Mouse (Mus musculus) midbrain, embryonic 14.5 days (tissue): ENCODE data around the gene Nrbp1. TPM values are rescaled to one million over a fixed set of nuclear protein-coding genes. Genes with fewer than 3 reads are reported as not detected.

Experiments
- ATAC-seq: fragments of 200-750 bp; cut with Nextera tagmentation; 2 replicates; pipeline ENCODE4 v1.8.0; 2017; ENCODE audit warnings: moderate number of reproducible peaks, moderate library complexity; ENCODE audit not compliant: low FRiP score, low TSS enrichment
- DNase-seq: peaks from one replicate; pipeline ENCODE4 v3.0.0-alpha.2; 2015
- H3K27ac ChIP-seq: fragments of 300-500 bp; sonication (generic); replicated peaks from 2 replicates; pipeline ENCODE4 v1.5.1; 2014; ENCODE audit warnings: mild to moderate bottlenecking, low read depth, low read length, moderate library complexity
- H3K27me3 ChIP-seq: fragments of 300-500 bp; sonication (generic); 2 replicates; pipeline ENCODE4 v1.6.1; 2014; ENCODE audit warnings: low read length, control low read depth, mixed read lengths; ENCODE audit not compliant: control insufficient read depth, insufficient read depth
- H3K36me3 ChIP-seq: fragments of 300-500 bp; sonication (generic); 2 replicates; pipeline ENCODE4 v1.6.1; 2014; ENCODE audit warnings: low read length, control low read depth; ENCODE audit not compliant: control insufficient read depth, insufficient read depth
- H3K4me1 ChIP-seq: fragments of 300-500 bp; sonication (generic); 2 replicates; pipeline ENCODE4 v1.6.1; 2014; ENCODE audit warnings: mild to moderate bottlenecking, antibody characterized with exemption, low read length, control low read depth; ENCODE audit not compliant: control insufficient read depth, insufficient read depth
- H3K4me2 ChIP-seq: fragments of 300-500 bp; sonication (generic); 2 replicates; pipeline ENCODE4 v1.6.1; 2014; ENCODE audit warnings: mild to moderate bottlenecking, low read length, moderate library complexity
- H3K4me3 ChIP-seq: fragments of 300-500 bp; sonication (generic); replicated peaks from 2 replicates; pipeline ENCODE4 v1.5.1; 2014; ENCODE audit warnings: low read depth, low read length
- H3K9ac ChIP-seq: fragments of 300-500 bp; sonication (generic); replicated peaks from 2 replicates; pipeline ENCODE4 v1.6.1; 2014; ENCODE audit warnings: mild to moderate bottlenecking, low read length, moderate library complexity
- H3K9me3 ChIP-seq: fragments of 300-500 bp; sonication (generic); 2 replicates; pipeline ENCODE4 v1.6.1; 2016; ENCODE audit warnings: low read length, control low read depth, mixed read lengths; ENCODE audit not compliant: control insufficient read depth
- WGBS: fragments of 180-500 bp; shearing (Covaris S2); extraction: QIAGEN DNeasy Blood & Tissue Kit; methylation state at CpG from one replicate; pipeline ENCODE4 v1.1.7; 2014; 5-methylcytosine and 5-hydroxymethylcytosine counted together
- polyA plus RNA-seq: library from polyadenylated mRNA; unstranded; fragments of >200 nt; fragmentation: Nextera tagmentation; extraction: Ambion mirVana; gene quantifications from 2 replicates; pipeline ENCODE4 v1.2.1, GENCODE M21; 2014

Gene Nrbp1
- polyA plus RNA-seq, 1 experiment from 2014 or later, result 153 TPM

DNA sequence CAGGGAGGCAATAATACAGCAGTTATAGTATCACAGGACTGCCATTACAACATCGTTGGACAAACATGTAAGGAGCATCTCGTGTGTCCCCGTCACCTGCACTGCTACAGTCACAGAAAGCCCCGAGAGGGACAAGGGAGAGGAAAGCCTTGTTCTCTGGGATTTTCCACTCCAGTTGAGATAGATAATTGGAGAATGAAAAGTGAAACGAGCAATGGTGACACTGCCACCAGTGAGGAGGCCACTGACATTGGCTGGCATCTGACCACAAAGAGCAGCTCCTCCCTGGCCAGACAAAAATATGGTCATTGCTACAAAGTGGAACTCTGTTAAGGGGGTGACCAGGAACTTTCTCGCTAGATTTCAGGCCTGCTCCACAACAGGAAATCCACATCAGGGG is 27.0 kb downstream of the Nrbp1 start:
- Histone ChIP-seq H3K9me3 (no peaks in the 10 kb centered on the region), H3K36me3 (peaks cover 85% of the 10 kb centered on the region), H3K9ac (no peak overlapping the region), H3K27ac (no peak overlapping the region), H3K4me2 (no peak overlapping the region), H3K4me1 (no peaks in the 10 kb centered on the region), H3K4me3 (no peak overlapping the region), H3K27me3 (no peaks in the 10 kb centered on the region)
- no peak for ATAC-seq
- WGBS, result 56% methylated on average over 6 of the region's 6 CpGs
- DNase-seq, result no peak

DNA sequence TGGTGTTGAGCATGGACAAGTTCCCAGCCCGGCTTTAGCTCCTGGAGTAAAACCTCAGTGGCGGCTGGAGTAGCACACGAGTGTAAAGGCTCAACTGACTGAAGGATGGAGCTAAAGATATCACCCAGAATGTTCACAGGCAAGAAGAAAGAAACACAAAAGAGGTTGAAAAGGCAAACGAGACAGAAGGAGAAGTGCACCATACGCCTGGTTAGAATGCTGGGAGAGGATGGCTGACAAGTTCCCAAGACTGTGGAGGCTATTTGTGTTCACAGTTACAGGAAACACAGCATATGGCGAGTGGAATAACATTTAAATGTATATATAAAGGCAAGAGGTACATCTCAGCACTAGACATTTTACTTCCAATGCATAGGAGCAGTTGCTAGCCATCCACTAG is 32.4 kb downstream of the Nrbp1 start:
- DNase-seq (no peak), ATAC-seq (no peak)
- Histone ChIP-seq H3K9me3 (no peaks in the 10 kb centered on the region), H3K9ac (no peak overlapping the region), H3K27me3 (no peaks in the 10 kb centered on the region), H3K4me2 (no peak overlapping the region), H3K36me3 (peaks cover 63% of the 10 kb centered on the region), H3K27ac (no peak overlapping the region), H3K4me1 (no peaks in the 10 kb centered on the region), H3K4me3 (no peak overlapping the region)
- 93% methylated on average over 6 of the region's 6 CpGs for WGBS

DNA sequence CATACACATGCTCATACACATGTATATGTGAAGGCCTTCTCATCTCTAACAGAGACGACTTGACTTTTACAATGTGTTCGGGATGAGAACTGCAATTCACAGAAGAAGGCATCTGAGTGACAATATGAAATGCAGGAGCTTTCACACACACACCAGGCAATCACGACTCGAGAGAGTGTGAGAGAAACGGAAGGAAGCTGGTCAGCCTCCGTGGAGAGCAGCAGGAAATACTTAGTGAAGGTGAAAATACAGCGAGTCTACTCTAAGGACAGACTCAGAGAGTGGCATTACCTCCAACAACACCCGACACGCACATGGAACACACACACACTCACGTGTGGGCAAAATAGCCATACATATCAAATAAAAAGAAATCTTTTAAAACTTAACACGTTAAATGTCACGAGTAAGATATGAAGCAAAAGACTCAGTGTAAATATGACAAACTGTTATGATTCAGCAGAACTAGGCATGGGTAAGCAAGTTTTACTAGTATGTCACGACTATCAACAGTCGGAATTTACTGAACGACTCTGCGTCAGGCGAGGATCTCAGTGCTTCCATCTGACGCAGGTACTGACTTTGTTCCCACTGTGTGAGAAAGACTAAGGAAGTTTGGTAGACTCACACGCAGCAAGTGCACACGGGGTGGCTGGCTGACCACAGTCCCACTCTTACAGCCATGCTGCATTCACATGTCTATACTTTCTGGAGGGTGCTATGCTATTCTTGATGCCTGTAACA is 38.8 kb downstream of the Nrbp1 start:
- no peaks in the 10 kb centered on the region for H3K27me3 ChIP-seq
- H3K4me3 ChIP-seq, result no peak overlapping the region
- H3K9me3 ChIP-seq, result no peaks in the 10 kb centered on the region
- H3K4me2 ChIP-seq, result no peak overlapping the region
- DNase-seq (no peak), ATAC-seq (no peak)
- H3K4me1 ChIP-seq, result no peaks in the 10 kb centered on the region
- peaks cover 81% of the 10 kb centered on the region for H3K36me3 ChIP-seq
- no peak overlapping the region for H3K27ac ChIP-seq
- H3K9ac ChIP-seq, result no peak overlapping the region
- 89% methylated on average over 20 of the region's 20 CpGs for WGBS

DNA sequence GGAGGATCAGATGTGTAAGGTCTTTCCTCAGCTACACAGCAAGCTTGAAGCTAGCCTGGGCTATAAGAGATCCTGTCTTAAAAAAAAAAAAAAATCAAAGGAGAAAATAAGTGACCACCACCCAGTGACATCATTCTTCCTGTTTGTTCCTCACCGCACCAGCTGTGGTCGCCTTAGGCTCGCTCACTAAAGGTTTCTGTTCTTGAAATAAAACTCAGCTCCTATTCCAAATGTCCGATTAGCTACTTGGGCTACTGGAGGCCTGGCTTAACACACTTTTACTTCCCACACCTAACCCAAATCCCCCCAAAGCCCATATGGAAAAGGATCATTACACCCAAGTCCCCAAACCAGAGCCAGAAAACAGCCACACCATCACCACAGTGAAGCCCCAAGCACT is 47.6 kb downstream of the Nrbp1 start:
- WGBS, result 87% methylated on average over 4 of the region's 4 CpGs
- H3K4me2 ChIP-seq, result no peak overlapping the region
- H3K36me3 ChIP-seq, result peaks cover 41% of the 10 kb centered on the region
- no peak for ATAC-seq
- H3K4me3 ChIP-seq, result no peak overlapping the region
- H3K27ac ChIP-seq, result no peak overlapping the region
- H3K4me1 ChIP-seq, result peaks cover 8% of the 10 kb centered on the region
- H3K9me3 ChIP-seq, result no peaks in the 10 kb centered on the region
- no peaks in the 10 kb centered on the region for H3K27me3 ChIP-seq
- no peak for DNase-seq
- H3K9ac ChIP-seq, result no peak overlapping the region

DNA sequence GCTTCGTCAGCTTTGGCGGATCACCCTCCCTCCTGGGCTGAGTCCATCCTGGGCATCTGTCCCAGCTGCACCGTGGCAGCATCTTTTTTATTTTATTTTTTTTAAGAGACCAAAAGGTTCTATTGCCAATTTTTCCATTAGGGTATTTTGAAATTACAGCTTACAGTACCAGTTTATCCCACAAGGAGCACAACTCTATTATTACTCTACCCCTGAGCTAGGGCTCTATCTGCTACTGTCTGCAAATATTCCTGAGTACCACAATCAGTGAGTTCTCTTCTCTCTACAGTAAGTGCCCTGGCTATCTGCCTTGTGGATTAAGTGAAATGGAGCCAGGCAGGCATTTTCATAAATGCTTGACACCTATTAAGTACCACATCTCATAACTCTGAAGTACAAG is 48.0 kb downstream of the Nrbp1 start:
- Histone ChIP-seq H3K36me3 (peaks cover 41% of the 10 kb centered on the region), H3K27ac (no peak overlapping the region), H3K4me3 (no peak overlapping the region), H3K9me3 (no peaks in the 10 kb centered on the region), H3K9ac (no peak overlapping the region), H3K27me3 (no peaks in the 10 kb centered on the region), H3K4me2 (no peak overlapping the region), H3K4me1 (peaks cover 8% of the 10 kb centered on the region)
- DNase-seq (no peak), ATAC-seq (no peak)
- WGBS, result 84% methylated on average over 3 of the region's 3 CpGs

DNA sequence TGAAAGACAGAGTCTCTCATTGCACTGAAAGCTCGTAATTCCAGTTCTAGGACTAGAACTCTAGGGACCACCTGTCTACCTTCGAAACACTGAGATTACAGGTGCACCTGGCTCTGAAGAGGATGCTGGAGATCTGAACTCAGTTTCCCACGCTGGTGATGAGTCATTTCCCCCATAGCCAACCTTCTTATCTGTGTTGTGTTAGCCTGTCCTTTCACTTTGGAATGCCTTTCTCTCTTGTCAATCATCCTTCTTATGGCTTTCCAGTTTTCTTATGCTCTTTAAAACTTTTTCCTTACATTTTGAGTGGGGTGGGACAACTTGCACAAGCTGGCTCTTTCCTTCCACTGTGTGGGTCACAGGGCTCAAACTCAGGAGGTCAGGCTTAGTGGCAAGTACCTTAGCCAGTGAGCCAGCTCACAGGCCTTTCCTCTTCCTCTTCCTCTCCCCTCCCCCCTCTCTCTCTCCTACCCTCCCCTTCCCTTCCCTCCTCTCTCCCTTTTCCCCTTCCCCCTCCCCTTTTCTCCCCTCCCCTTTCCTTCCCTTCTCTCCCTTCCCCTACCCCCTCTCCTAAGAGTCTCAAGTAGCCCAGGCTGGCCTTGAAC is 49.1 kb downstream of the Nrbp1 start:
- Histone ChIP-seq H3K27me3 (no peaks in the 10 kb centered on the region), H3K4me3 (no peak overlapping the region), H3K4me1 (peaks cover 14% of the 10 kb centered on the region), H3K9me3 (no peaks in the 10 kb centered on the region), H3K9ac (no peak overlapping the region), H3K4me2 (peak overlapping the region; percentile 73), H3K36me3 (peaks cover 38% of the 10 kb centered on the region), H3K27ac (no peak overlapping the region)
- ATAC-seq (no peak), DNase-seq (no peak)
- WGBS, result 93% methylated on average over 3 of the region's 3 CpGs

DNA sequence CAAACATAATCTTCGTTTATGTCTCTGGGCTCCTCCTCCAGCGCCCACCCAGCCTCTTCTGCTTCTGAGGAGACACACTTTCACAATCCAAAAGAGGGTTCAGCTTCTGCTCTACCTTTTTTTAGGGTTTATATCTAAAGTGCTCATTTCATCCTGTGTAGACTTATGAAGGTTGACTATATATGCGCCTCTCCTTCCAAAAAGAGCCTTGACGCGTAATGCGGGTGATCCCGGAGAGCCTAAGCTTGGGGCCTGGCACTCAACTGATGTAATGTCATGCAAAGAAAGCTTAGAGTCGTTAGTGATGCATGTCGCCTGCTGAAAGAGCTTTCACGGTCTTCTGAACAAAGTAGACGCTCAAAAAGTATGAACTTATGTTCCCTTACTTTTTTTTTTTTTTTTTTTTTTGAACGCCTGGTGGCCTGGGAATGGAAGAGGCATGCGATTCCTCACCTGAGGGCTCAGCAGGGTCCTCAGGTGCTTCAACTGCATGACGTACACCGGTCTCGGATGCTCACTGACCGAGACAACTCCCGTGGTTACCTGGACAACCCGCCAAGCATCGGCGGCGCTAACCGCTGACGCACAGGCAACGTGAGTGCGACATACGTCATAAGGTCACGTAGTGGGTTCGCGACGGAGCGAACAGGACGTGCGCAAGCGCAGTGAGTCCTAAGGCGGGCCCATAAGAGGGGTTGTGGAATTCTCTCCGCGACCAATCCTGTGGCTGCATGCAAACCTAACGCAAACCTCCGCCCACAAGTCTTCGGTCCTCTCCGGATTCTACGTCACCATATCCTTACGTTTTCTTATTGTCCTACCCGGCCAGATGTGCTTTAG is 50.1 kb downstream of the Nrbp1 start, which contains the start of gene Ift172:
Gene Ift172 (minus strand): TSS at position 596 of the 840 bp plus-strand sequence.
- Histone ChIP-seq H3K9me3 (no peaks in the 10 kb centered on the region), H3K4me3 (peak within 1 kb of the TSS; percentile 54), H3K27me3 (no peaks in the 10 kb centered on the region), H3K27ac (peak within 1 kb of the TSS; percentile 84), H3K4me1 (peaks cover 18% of the 10 kb centered on the region), H3K9ac (peak within 1 kb of the TSS; percentile 39), H3K4me2 (peak within 1 kb of the TSS; percentile 73), H3K36me3 (peaks cover 28% of the 10 kb centered on the region)
- 2% methylated on average over 45 of the region's 45 CpGs for WGBS
- peak; percentile 100 for DNase-seq
- ATAC-seq, result peak; percentile 93

DNA sequence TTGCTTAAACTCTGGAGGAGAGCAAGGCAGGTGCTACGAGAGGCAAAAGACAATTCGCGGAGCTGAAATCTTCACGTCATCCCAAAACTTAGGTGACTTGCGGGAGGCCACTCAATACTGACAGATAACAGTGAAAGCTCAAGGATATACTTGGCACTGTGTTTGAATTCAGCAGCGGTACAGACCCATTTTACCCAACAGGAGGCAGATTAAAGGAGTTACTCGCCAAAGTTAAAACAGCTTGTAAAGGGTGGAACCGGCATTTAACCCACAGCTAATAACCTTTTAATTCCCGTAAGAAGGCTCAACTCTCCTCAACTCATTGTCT is 50.7 kb downstream of the Nrbp1 start:
- DNase-seq (no peak), ATAC-seq (no peak)
- WGBS, result 4% methylated on average over 9 of the region's 9 CpGs
- H3K36me3 ChIP-seq, result peaks cover 22% of the 10 kb centered on the region
- peaks cover 18% of the 10 kb centered on the region for H3K4me1 ChIP-seq
- H3K27me3 ChIP-seq, result no peaks in the 10 kb centered on the region
- peak overlapping the region; percentile 73 for H3K4me2 ChIP-seq
- H3K9me3 ChIP-seq, result no peaks in the 10 kb centered on the region
- H3K4me3 ChIP-seq, result peak overlapping the region; percentile 54
- peak overlapping the region; percentile 36 for H3K9ac ChIP-seq
- H3K27ac ChIP-seq, result peak overlapping the region; percentile 84
